ENCODE assay signal across 10 mouse cellular contexts in the genomic region with DNA sequence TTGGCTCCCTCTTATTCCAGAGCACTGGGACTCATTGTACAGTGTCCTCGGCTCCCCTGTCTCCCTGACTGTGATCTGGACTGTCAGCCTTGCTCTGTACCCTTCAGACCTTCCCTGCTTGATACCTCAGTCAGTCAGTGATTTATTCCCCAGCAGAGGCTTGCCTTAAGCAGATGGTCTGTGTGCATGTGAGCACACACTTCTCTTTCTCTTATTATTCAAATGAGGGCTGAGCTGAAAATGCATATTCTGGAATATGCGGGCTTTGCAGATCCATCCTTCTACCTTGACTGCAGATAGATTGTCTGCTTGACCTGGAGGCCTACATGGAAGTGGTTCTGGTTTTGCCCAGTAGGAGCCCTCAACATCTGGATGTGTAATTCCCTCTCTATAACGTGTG. TPM values are rescaled to one million over a fixed set of nuclear protein-coding genes. Genes with fewer than 3 reads are reported as not detected.
DNase-seq lines count a peak whose midpoint lies in the region; ATAC-seq and TF ChIP-seq lines count a peak whose summit lies in the region.
"Had no signal": no experiment of that assay in that cellular context is flagged by ENCODE, and none has a peak within 500 bp of the region (broad histone marks: within the 10 kb centered on the region; RNA-seq: fewer than 3 reads in every experiment).

No protein-coding gene starts in this region.

- WGBS in lung, embryonic 14.5 days: 62% methylated on average over 3 of the region's 3 CpGs
- WGBS in forebrain, embryonic 12.5 days: 57% methylated on average over 3 of the region's 3 CpGs
- WGBS in limb, embryonic 10.5 days: 62% methylated on average over 3 of the region's 3 CpGs
- WGBS in neural tube, embryonic 12.5 days: 32% methylated on average over 3 of the region's 3 CpGs

- H3K4me2 ChIP-seq in lung, embryonic 14.5 days: no peak overlapping the region
- no peak overlapping the region for H3K4me2 ChIP-seq in forebrain, embryonic 12.5 days
- peak overlapping the region; percentile 66 for H3K4me2 ChIP-seq in neural tube, embryonic 12.5 days (replicated peaks)

- no peak for DNase-seq in lung, embryonic 14.5 days
- no peak for DNase-seq in lung, adult 18-20 months
- DNase-seq in limb, embryonic 10.5 days (ENCODE audit: low spot score): no peak
- DNase-seq in liver: no peak
- DNase-seq in thymus, postnatal 14 days: no peak
- DNase-seq: cerebellum, postnatal 25 days had no signal

- H3K27me3 ChIP-seq in lung, embryonic 14.5 days (ENCODE audit: insufficient read depth, low read length): no peaks in the 10 kb centered on the region
- no peaks in the 10 kb centered on the region for H3K27me3 ChIP-seq in forebrain, embryonic 12.5 days
- no peaks in the 10 kb centered on the region for H3K27me3 ChIP-seq in limb, embryonic 10.5 days (ENCODE audit: low read depth, poor library complexity, severe bottlenecking)
- no peaks in the 10 kb centered on the region for H3K27me3 ChIP-seq in neural tube, embryonic 12.5 days (replicated peaks)

- no peak for ATAC-seq in lung, embryonic 14.5 days (ENCODE audit: insufficient read depth)
- ATAC-seq in forebrain, embryonic 12.5 days (ENCODE audit: low FRiP score): no peak
- no peak for ATAC-seq in neural tube, embryonic 12.5 days (ENCODE audit: low FRiP score, low read depth)
- ATAC-seq in inflammation-experienced regulatory T-cells, adult 6 months: no peak

- peak overlapping the region; percentile 84 for H3K27ac ChIP-seq in lung, embryonic 14.5 days (ENCODE audit: low read depth)
- peak overlapping the region; percentile 99 for H3K27ac ChIP-seq in forebrain, embryonic 12.5 days
- peak overlapping the region; percentile 94 for H3K27ac ChIP-seq in limb, embryonic 10.5 days
- peak overlapping the region; percentile 99 for H3K27ac ChIP-seq in neural tube, embryonic 12.5 days
- H3K27ac ChIP-seq: macrophage had no signal

- peaks cover 32% of the 10 kb centered on the region for H3K4me1 ChIP-seq in lung, embryonic 14.5 days (ENCODE audit: insufficient read depth)
- H3K4me1 ChIP-seq in forebrain, embryonic 12.5 days: peaks cover 78% of the 10 kb centered on the region
- peaks cover 87% of the 10 kb centered on the region for H3K4me1 ChIP-seq in limb, embryonic 10.5 days
- peaks cover 79% of the 10 kb centered on the region for H3K4me1 ChIP-seq in neural tube, embryonic 12.5 days

- no peaks in the 10 kb centered on the region; the same call in 1 of the 2 replicates for H3K9me3 ChIP-seq in lung, embryonic 14.5 days (ENCODE audit: low read depth, low read length)
- H3K9me3 ChIP-seq in forebrain, embryonic 12.5 days: no peaks in the 10 kb centered on the region
- no peaks in the 10 kb centered on the region for H3K9me3 ChIP-seq in limb, embryonic 10.5 days (replicated peaks)
- H3K9me3 ChIP-seq in neural tube, embryonic 12.5 days: no peaks in the 10 kb centered on the region

- H3K36me3 ChIP-seq in lung, embryonic 14.5 days (ENCODE audit: insufficient read depth): peaks cover 45% of the 10 kb centered on the region
- peaks cover 22% of the 10 kb centered on the region; the same call in 1 of the 2 replicates for H3K36me3 ChIP-seq in forebrain, embryonic 12.5 days (replicated peaks)
- H3K36me3 ChIP-seq in limb, embryonic 10.5 days: peaks cover 39% of the 10 kb centered on the region
- H3K36me3 ChIP-seq in neural tube, embryonic 12.5 days: peaks cover 7% of the 10 kb centered on the region

- no peak overlapping the region for H3K9ac ChIP-seq in lung, embryonic 14.5 days
- peak overlapping the region; percentile 38; the same call in 1 of the 2 replicates for H3K9ac ChIP-seq in forebrain, embryonic 12.5 days
- peak overlapping the region; percentile 42 for H3K9ac ChIP-seq in neural tube, embryonic 12.5 days

- no peak for TF ChIP-seq CTCF in lung, embryonic 14.5 days (IDR thresholded peaks at IDR 0.05; ENCODE audit: low read depth)

- no peak overlapping the region for H3K4me3 ChIP-seq in lung, embryonic 14.5 days (ENCODE audit: low read depth, low read length)
- no peak overlapping the region for H3K4me3 ChIP-seq in forebrain, embryonic 12.5 days (replicated peaks)
- no peak overlapping the region for H3K4me3 ChIP-seq in limb, embryonic 10.5 days
- no peak overlapping the region; the same call in 1 of the 2 replicates for H3K4me3 ChIP-seq in neural tube, embryonic 12.5 days

RNA-seq across cellular contexts. Expression of a gene that starts 12.4 kb away (rescaled TPM):
- 0.61 TPM in 1 of 2 replicates, not detected in the other for polyA plus RNA-seq in lung, embryonic 14.5 days (2014; fragmentation: Nextera tagmentation; extraction: Ambion mirVana)
- polyA plus RNA-seq in forebrain, embryonic 12.5 days (2016; fragmentation: Nextera tagmentation; extraction: Ambion mirVana): 0.10 and 0.37 TPM in 2 replicates
- polyA plus RNA-seq in limb, embryonic 10.5 days (2016; fragmentation: Nextera tagmentation; extraction: Ambion mirVana): 0.28 and 0.30 TPM in 2 replicates
- 0.25 and 0.29 TPM in 2 replicates for polyA plus RNA-seq in neural tube, embryonic 12.5 days (2016; fragmentation: Nextera tagmentation; extraction: Ambion mirVana)
- not detected for polyA plus RNA-seq in inflammation-experienced regulatory T-cells, adult 6 months (2017; shearing (Covaris generic))

RNA-seq across cellular contexts. Expression of a gene that starts 25.5 kb away (rescaled TPM):
- polyA plus RNA-seq in lung, embryonic 14.5 days (2014; fragmentation: Nextera tagmentation; extraction: Ambion mirVana): 304 and 306 TPM in 2 replicates
- polyA plus RNA-seq in forebrain, embryonic 12.5 days (2016; fragmentation: Nextera tagmentation; extraction: Ambion mirVana): 226 and 228 TPM in 2 replicates
- polyA plus RNA-seq in limb, embryonic 10.5 days (2016; fragmentation: Nextera tagmentation; extraction: Ambion mirVana): 305 and 309 TPM in 2 replicates
- polyA plus RNA-seq in neural tube, embryonic 12.5 days (2016; fragmentation: Nextera tagmentation; extraction: Ambion mirVana): 231 and 243 TPM in 2 replicates
- 100 to 1,000 TPM; 216 to 248 (median 223) TPM for polyA plus RNA-seq in inflammation-experienced regulatory T-cells, adult 6 months (2017; shearing (Covaris generic))

RNA-seq across cellular contexts. Expression of a gene that starts 39.8 kb away (rescaled TPM):
- 3.9 TPM in 2 replicates for polyA plus RNA-seq in lung, embryonic 14.5 days (2014; fragmentation: Nextera tagmentation; extraction: Ambion mirVana)
- 2.1 and 3.4 TPM in 2 replicates for polyA plus RNA-seq in forebrain, embryonic 12.5 days (2016; fragmentation: Nextera tagmentation; extraction: Ambion mirVana)
- 5.9 and 6.1 TPM in 2 replicates for polyA plus RNA-seq in limb, embryonic 10.5 days (2016; fragmentation: Nextera tagmentation; extraction: Ambion mirVana)
- 3.2 and 4.3 TPM in 2 replicates for polyA plus RNA-seq in neural tube, embryonic 12.5 days (2016; fragmentation: Nextera tagmentation; extraction: Ambion mirVana)
- polyA plus RNA-seq in inflammation-experienced regulatory T-cells, adult 6 months (2017; shearing (Covaris generic)): 1 to 10 TPM in 2 of 3 experiments, under 1 TPM in 1; 0.96 to 1.3 (median 1.1) TPM

RNA-seq across cellular contexts. Expression of a gene that starts 41.9 kb away (rescaled TPM):
- 11.8 and 12.0 TPM in 2 replicates for polyA plus RNA-seq in lung, embryonic 14.5 days (2014; fragmentation: Nextera tagmentation; extraction: Ambion mirVana)
- polyA plus RNA-seq in forebrain, embryonic 12.5 days (2016; fragmentation: Nextera tagmentation; extraction: Ambion mirVana): 16.1 and 16.8 TPM in 2 replicates
- 22.1 and 22.8 TPM in 2 replicates for polyA plus RNA-seq in limb, embryonic 10.5 days (2016; fragmentation: Nextera tagmentation; extraction: Ambion mirVana)
- 20.2 and 20.9 TPM in 2 replicates for polyA plus RNA-seq in neural tube, embryonic 12.5 days (2016; fragmentation: Nextera tagmentation; extraction: Ambion mirVana)
- polyA plus RNA-seq in inflammation-experienced regulatory T-cells, adult 6 months (2017; shearing (Covaris generic)): not detected

RNA-seq across cellular contexts. Expression of a gene that starts 57.8 kb away (rescaled TPM):
- polyA plus RNA-seq in lung, embryonic 14.5 days (2014; fragmentation: Nextera tagmentation; extraction: Ambion mirVana): 1,022 and 1,035 TPM in 2 replicates
- 1,521 and 1,527 TPM in 2 replicates for polyA plus RNA-seq in forebrain, embryonic 12.5 days (2016; fragmentation: Nextera tagmentation; extraction: Ambion mirVana)
- polyA plus RNA-seq in limb, embryonic 10.5 days (2016; fragmentation: Nextera tagmentation; extraction: Ambion mirVana): 1,775 and 1,966 TPM in 2 replicates
- polyA plus RNA-seq in neural tube, embryonic 12.5 days (2016; fragmentation: Nextera tagmentation; extraction: Ambion mirVana): 1,154 and 1,199 TPM in 2 replicates
- polyA plus RNA-seq in inflammation-experienced regulatory T-cells, adult 6 months (2017; shearing (Covaris generic)): 100 to 1,000 TPM; 360 to 441 (median 366) TPM
